Mouse (Mus musculus) spleen, adult 2 months (tissue): ENCODE results near the gene Epb41l1. TPM values are rescaled to one million over a fixed set of nuclear protein-coding genes. Genes with fewer than 3 reads are reported as not detected.

Source experiments
- DNase-seq, 2 experiments: peaks; one replicate each; pipeline versions ENCODE4 v3.0.0 to v3.0.0-alpha.2; 2012 to 2021; ENCODE audit warnings: low spot score in 2 of 2, low read depth in 1 of 2
- H3K27ac ChIP-seq: fragments of 200-500 bp; 2 replicates; pipeline ENCODE4 v1.5.1; 2012; ENCODE audit warnings: low read length, inconsistent platforms; ENCODE audit not compliant: insufficient read depth
- H3K27me3 ChIP-seq: fragments of 200-500 bp; 2 replicates; pipeline ENCODE4 v1.6.1; 2012; ENCODE audit warnings: mild to moderate bottlenecking, moderate library complexity, low read length, inconsistent platforms; ENCODE audit not compliant: control insufficient read depth, insufficient read depth
- H3K36me3 ChIP-seq: fragments of 200-500 bp; 2 replicates; pipeline ENCODE4 v1.6.1; 2012; ENCODE audit warnings: mild to moderate bottlenecking, low read length, inconsistent platforms; ENCODE audit not compliant: control insufficient read depth, insufficient read depth
- H3K4me1 ChIP-seq: fragments of 200-500 bp; 2 replicates; pipeline ENCODE4 v1.6.1; 2011; ENCODE audit warnings: inconsistent platforms; ENCODE audit not compliant: control insufficient read depth, insufficient read depth, insufficient read length
- H3K4me3 ChIP-seq: fragments of 200-500 bp; 2 replicates; pipeline ENCODE4 v1.5.1; 2011; ENCODE audit warnings: mild to moderate bottlenecking, inconsistent platforms; ENCODE audit not compliant: insufficient read depth, insufficient read length; ENCODE audit errors: extremely low read depth
- CTCF ChIP-seq: fragments of 200-500 bp; IDR thresholded peaks from 2 replicates; pipeline ENCODE4 v1.5.1; 2011; ENCODE audit warnings: mild to moderate bottlenecking, inconsistent platforms; ENCODE audit not compliant: insufficient read depth, insufficient read length, insufficient replicate concordance; ENCODE audit errors: extremely low read depth
- POLR2A ChIP-seq: fragments of 200-500 bp; IDR thresholded peaks from 2 replicates; pipeline ENCODE4 v1.6.1; 2011; ENCODE audit warnings: low read depth, low read length, inconsistent platforms
- WGBS: fragments of 180-500 bp; shearing (Covaris S2); methylation state at CpG from one replicate; pipeline ENCODE4 v1.1.7; 2018; 5-methylcytosine and 5-hydroxymethylcytosine counted together
- polyA plus RNA-seq: library from polyadenylated mRNA; depleted of rRNA; stranded (reverse); fragments of >200 nt; gene quantifications from 2 replicates; pipeline ENCODE4 v1.2.3, GENCODE M21; 2012; rRNA removed

Epb41l1 gene
- polyA plus RNA-seq, 1 experiment: 3.2 TPM

DNA sequence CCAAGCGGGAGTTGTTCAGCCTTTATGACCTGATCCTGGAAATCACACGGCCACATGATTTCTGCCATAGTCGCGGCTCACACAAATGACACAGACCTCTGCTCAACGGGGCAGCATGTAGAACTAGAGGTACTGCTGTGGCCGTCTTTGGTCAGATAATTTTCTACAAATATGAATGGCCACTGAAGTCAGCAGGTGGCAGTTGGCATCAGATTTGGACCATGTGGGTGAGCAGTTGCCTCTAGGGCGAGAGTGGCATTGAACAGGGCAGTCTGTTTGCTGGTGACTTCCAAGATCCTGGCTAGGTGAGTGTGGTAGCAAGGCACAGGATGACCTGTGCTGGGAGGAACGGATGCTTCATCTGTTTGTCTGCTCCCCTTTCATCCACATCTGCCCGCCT lies 168.8 kb downstream of the Epb41l1 start:
- no peaks in the 10 kb centered on the region for H3K27me3 ChIP-seq
- TF ChIP-seq POLR2A (no peak), CTCF (no peak)
- H3K4me3 ChIP-seq: no peak overlapping the region
- no peak for DNase-seq
- no peaks in the 10 kb centered on the region for H3K4me1 ChIP-seq
- no peak overlapping the region for H3K27ac ChIP-seq
- H3K36me3 ChIP-seq: no peaks in the 10 kb centered on the region
- 87% methylated on average over 9 of the region's 9 CpGs for WGBS

Other genes with a start within 250 kb of the Epb41l1 start
- 57.7 and 71.7 TPM in 2 replicates for gene Rbm39, start 240.7 kb upstream of the Epb41l1 start, polyA plus RNA-seq
- 10.9 and 17.7 TPM in 2 replicates for gene Phf20, start 224.4 kb upstream of the Epb41l1 start, polyA plus RNA-seq
- 2.0 and 2.2 TPM in 2 replicates for gene Cnbd2, start 108.6 kb upstream of the Epb41l1 start, polyA plus RNA-seq
- 167 and 366 TPM in 2 replicates for gene Scand1, start 108.2 kb upstream of the Epb41l1 start, polyA plus RNA-seq
- 13.0 and 23.4 TPM in 2 replicates for gene Aar2, start 126.7 kb downstream of the Epb41l1 start, polyA plus RNA-seq
- gene Dlgap4, start 192.8 kb downstream of the Epb41l1 start, polyA plus RNA-seq: 61.8 and 77.5 TPM in 2 replicates